Mouse (Mus musculus) skeletal muscle tissue, adult 2 months (tissue): ENCODE data around the gene Tbx21.

Experiments
- DNase-seq: peaks from one replicate; pipeline ENCODE4 v3.0.0-alpha.2; 2012; ENCODE audit warnings: low read depth, low spot score

Tbx21 gene

DNA sequence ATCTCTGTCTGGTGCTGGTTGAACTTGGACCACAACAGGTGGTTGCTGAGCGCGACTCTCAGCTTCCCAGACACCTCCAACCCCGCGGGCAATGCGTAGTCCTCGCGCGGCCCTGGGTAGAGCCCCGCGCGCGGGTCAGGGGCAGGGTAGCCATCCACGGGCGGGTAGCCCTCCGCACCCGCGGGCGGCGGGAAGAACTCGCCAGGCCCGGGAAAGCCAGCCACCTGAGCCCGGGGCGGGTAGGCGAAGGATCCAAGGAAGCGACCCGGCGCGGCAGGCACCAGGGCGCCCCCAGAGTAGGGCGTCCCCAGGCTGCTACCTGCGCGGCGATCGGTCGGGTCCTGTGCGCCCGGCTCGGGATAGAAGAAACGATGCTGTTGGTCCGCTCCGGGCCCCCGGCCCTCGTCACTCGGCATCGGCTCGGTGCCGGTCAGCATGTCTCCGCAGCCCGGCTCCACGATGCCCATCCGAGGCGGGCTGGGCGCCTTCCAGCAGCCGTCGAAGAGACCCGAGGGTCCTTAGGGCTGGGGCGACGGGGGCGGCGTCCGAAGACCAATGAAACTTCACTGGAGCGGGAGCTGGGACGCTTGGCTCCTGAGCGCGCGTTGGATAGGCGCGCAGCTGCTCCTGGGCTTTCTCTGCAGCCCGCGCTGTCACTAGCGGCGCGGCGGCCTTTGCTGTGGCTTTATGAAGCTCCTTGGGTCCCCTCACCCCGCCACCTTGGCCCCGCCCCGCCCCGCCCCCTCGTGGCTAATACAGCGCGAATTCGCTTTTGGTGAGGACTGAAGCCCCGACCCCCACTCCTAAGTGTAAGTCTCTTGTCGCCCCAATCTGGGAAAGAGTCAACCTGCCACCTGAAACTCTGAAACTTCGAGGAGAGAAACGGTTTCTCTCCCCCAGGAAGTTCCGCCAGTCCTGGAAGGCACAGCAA lies at the start of gene Tbx21:
Tbx21 (minus strand) TSS at position 661 of the 931 bp plus-strand sequence.
- DNase-seq: no peak

DNA sequence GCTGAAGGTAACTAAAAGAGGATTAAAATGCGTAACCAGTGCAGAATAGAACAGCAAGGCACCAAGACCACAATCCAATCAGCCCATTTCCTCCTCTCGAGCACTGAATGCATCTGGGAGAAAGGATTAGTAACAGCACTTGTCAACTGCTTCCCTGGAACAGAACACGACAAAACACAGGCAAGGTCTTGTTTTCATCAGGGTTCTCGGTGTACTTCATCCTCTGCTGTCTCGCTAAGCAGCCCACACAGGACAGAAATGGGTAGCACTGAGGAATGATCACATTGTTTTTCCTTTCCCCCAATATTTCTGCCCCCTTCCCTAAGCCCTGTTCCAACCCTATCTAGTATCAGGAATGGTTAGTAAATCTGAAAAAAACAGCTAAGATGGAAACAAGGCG lies 45.2 kb upstream of the Tbx21 start:
- no peak for DNase-seq

DNA sequence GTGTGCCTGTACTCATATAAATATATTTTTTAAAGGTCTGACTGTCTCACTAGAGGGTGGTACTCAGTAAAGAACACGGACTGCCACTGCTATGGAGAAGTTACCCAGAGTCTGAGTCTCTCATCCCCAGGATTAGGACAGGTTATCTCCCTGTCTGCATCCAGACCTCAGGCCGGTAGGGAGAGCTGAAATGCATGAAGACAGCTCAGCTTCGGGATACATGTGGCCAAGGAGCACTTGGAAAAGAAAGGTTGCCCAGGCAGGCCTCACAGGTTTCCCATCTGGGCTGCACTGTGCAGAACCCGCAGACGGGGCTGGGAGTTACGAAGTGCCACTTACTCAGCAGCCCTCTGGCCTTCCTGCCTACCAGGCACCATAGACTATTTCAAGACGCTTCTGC lies 41.9 kb upstream of the Tbx21 start:
- no peak for DNase-seq

GRCm38 (mm10) chr11:97152662-97153287 lies 37.6 kb upstream of the Tbx21 start:
- DNase-seq: no peak

DNA sequence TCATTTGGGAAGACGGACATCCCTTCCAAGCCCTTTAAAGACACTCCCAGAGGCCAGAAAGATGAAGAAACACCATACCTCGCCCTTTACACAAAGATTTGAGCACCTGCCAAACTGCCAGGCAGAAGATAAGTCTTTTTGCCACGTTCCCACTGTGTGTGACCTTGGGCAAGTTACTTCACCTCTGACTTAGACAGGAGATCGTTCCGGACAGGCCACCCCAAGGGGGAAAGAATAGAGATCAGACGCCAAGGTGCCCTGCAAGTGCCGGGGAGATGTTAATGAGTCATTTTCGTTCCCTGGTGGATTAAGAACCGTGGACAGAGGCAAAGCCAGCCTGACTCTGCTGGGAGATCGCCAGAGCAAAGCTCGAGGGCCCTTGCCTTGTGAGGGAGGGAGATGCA lies 36.9 kb upstream of the Tbx21 start:
- no peak for DNase-seq

GRCm38 (mm10) chr11:97151343-97151801 lies 36.2 kb upstream of the Tbx21 start, which contains the start of gene Tbkbp1:
Tbkbp1 (minus strand) TSS chr11:97151495.
- no peak for DNase-seq

DNA sequence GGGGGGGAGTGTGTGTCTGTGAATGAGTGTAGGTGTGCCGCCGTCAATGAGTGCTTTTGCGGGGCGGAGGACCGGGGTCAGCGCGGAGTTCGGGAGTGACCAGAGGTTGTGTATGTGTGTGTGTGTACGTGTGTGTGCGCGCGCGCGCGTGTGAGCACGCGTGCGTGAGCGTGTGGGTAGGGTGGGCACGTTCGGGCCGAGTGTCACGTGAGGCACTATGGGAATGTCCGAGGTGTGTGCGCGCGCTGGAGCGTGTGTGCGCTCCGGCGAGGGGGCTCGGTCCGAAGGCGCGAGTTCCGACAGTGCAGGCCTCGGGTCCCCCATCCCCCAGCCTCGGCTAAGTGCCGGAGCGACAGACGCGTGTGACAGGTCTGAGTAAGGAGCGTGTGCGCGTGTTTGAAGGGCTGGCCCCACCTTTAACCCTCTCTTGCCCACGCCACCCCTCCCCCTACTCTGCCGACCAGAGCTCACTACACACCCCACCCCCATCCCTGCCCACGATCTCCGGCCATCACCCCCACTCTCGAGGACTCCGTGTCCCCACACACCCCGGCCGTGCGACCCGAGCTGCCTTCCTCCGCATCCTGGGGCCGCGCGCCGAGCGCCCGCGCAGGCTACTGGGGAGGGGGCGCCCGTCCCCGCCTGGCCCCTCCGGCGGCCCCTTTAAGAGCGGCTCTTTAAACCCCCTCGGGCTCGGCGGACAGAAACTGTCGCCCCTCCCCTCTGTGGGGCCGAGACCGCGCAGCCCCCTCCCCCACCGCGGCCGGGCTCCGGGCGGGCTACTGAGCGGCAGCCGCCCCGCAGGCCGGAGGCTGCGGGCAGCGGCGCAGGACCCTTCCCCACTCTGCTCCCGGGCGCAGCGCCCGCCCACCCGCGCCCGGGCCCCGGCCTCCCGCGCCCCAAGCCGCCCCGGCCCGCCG lies 35.5 kb upstream of the Tbx21 start:
- no peak for DNase-seq

GRCm38 (mm10) chr11:97149995-97150410 lies 34.9 kb upstream of the Tbx21 start:
- peak; percentile 64 for DNase-seq

GRCm38 (mm10) chr11:97149026-97149425 lies 33.9 kb upstream of the Tbx21 start:
- DNase-seq: no peak

- no peak for DNase-seq
Observed at GRCm38 (mm10) chr11:97148591-97148990, 33.5 kb upstream of the Tbx21 start.

DNA sequence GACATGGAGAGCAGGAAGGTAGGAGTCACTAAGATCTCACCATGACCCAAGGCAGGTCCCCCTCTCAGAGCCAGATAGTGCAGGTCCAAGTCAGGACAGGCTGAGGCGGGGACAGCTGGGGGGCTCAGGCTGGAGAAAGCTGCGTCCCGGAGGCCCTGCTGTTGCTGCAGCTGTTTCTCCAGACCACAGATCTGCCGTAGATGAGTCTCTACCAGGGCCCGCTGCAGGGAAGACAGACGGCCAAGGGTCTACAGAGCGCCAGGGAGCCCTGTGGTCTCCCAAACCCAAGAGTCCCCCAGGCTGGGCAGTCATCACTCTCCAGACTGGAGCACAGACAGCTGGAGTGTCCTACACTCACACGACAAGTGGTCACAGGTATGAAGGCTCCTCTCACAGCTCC lies 32.2 kb upstream of the Tbx21 start:
- no peak for DNase-seq

- DNase-seq: peak; percentile 43
Observed at GRCm38 (mm10) chr11:97146724-97147123, 31.6 kb upstream of the Tbx21 start.

- no peak for DNase-seq
Observed at GRCm38 (mm10) chr11:97145951-97146350, 30.8 kb upstream of the Tbx21 start.

DNA sequence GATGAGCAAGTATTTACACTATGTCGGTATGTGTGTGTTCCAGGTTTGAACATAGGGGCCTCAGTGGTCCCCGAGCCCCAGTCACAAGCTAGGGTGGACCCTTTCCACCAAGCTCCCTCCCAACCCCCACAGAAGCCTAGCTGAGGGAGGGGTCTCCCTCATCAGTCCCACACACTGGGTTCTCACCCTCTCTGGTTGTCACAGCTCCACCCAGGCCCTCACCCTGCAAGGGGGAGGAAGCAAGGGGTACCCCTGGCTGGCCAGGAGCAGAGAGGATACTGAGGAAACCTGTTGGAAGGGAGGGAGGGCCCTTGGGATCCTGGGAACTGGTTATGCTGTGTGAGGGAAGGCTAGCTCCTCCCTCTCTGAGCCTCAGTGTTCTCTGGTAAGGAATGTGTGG lies 30.2 kb upstream of the Tbx21 start:
- DNase-seq: no peak

- no peak for DNase-seq
Observed at GRCm38 (mm10) chr11:97143196-97143900, 28.2 kb upstream of the Tbx21 start.

GRCm38 (mm10) chr11:97142159-97142608 lies 27.1 kb upstream of the Tbx21 start:
- peak; percentile 34 for DNase-seq

DNA sequence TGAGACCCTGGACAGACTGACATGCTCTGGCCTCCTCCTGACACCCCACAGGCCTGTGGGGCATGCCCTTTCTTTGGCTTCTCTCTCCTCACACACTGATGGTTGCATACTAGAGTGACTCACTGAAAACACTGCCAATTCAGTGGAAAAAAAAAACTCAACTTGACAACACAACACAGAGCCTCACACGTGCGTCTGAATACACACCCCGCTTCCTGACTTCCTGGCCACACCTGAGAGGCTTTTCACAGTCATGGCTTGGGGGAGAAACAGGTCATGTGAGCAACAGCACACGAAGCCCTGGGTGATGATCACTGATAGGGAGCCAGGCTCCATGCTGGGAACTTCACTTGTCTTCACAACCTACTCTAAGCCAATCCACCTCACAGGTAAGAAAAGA lies 25.7 kb upstream of the Tbx21 start:
- DNase-seq: no peak

- DNase-seq: no peak
Observed at GRCm38 (mm10) chr11:97139256-97139655, 24.1 kb upstream of the Tbx21 start.

- no peak for DNase-seq
Observed at GRCm38 (mm10) chr11:97138554-97139226, 23.6 kb upstream of the Tbx21 start.

- DNase-seq: no peak
Observed at GRCm38 (mm10) chr11:97133270-97133669, 18.1 kb upstream of the Tbx21 start.
